Mouse (Mus musculus) brain, adult 10 weeks (tissue): ENCODE results near the gene 1700012P22Rik. TPM values are rescaled to one million over a fixed set of nuclear protein-coding genes. Genes with fewer than 3 reads are reported as not detected.

Experiments used
- polyA plus RNA-seq: library from polyadenylated mRNA; stranded (reverse); fragments of 350-450 nt; fragmentation: Illumina TruSeq; extraction: RNeasy Lipid Tissue Mini Kit (QIAGEN cat#74804); gene quantifications from one replicate; pipeline ENCODE4 v1.2.3, GENCODE M21; 2015; ENCODE audit warnings: low read depth, low replicate concordance

1700012P22Rik gene
- not detected for polyA plus RNA-seq

GRCm38 (mm10) chr4:144438672-144439071 lies at the start of gene 1700012P22Rik:
Gene 1700012P22Rik, minus strand, starts transcription at chr4:144438772.

GRCm38 (mm10) chr4:144463656-144464055 lies 25.1 kb upstream of the 1700012P22Rik start, which contains the start of gene Aadacl3:
Gene Aadacl3, minus strand, starts transcription at chr4:144463756.

GRCm38 (mm10) chr4:144453217-144453616 lies 14.6 kb upstream of the 1700012P22Rik start, which contains the start of gene Gm9944:
Gene Gm9944, minus strand, starts transcription at chr4:144453317.

GRCm38 (mm10) chr4:144408290-144408689 lies 30.3 kb downstream of the 1700012P22Rik start, which contains the start of gene Pramef12:
Gene Pramef12, minus strand, starts transcription at chr4:144408464.

GRCm38 (mm10) chr4:144377911-144378310 lies 60.7 kb downstream of the 1700012P22Rik start, which contains the start of gene Pramef20:
Gene Pramef20, minus strand, starts transcription at chr4:144377933.

Other genes starting within 250 kb of the 1700012P22Rik start
- gene Oog2, start 248.1 kb downstream of the 1700012P22Rik start, polyA plus RNA-seq, result not detected
- gene C87977, start 225.5 kb downstream of the 1700012P22Rik start, polyA plus RNA-seq, result not detected
- gene Pramel5, start 158.3 kb downstream of the 1700012P22Rik start, polyA plus RNA-seq, result not detected
- gene Gm13128, start 108.5 kb downstream of the 1700012P22Rik start, polyA plus RNA-seq, result not detected
- not detected for gene Gm13119, start 80.8 kb downstream of the 1700012P22Rik start, polyA plus RNA-seq
- not detected for gene Pramef20, start 60.8 kb downstream of the 1700012P22Rik start, polyA plus RNA-seq
- not detected for gene Pramef12, start 30.3 kb downstream of the 1700012P22Rik start, polyA plus RNA-seq
- gene Gm9944, start 14.5 kb upstream of the 1700012P22Rik start, polyA plus RNA-seq, result not detected
- gene Aadacl3, start 25.0 kb upstream of the 1700012P22Rik start, polyA plus RNA-seq, result not detected
- gene 9430007A20Rik, start 81.0 kb upstream of the 1700012P22Rik start, polyA plus RNA-seq, result not detected
- not detected for gene Gm13124, start 126.4 kb upstream of the 1700012P22Rik start, polyA plus RNA-seq
- not detected for gene Aadacl4, start 174.9 kb upstream of the 1700012P22Rik start, polyA plus RNA-seq
- gene Gm436, start 247.6 kb upstream of the 1700012P22Rik start, polyA plus RNA-seq, result not detected